Mouse (Mus musculus) brain, embryonic 18.5 days (tissue): ENCODE data around the gene Pex11b.
"Not testable (repeated sequence)": the region's sequence is repeated elsewhere in the genome, so short reads cannot be mapped to it uniquely, and the experiment has no call there.

ENCODE experiments used
- DNase-seq: peaks from one replicate; pipeline ENCODE4 v3.0.0-alpha.2; 2012; ENCODE audit warnings: low read depth, low spot score

Pex11b gene

DNA sequence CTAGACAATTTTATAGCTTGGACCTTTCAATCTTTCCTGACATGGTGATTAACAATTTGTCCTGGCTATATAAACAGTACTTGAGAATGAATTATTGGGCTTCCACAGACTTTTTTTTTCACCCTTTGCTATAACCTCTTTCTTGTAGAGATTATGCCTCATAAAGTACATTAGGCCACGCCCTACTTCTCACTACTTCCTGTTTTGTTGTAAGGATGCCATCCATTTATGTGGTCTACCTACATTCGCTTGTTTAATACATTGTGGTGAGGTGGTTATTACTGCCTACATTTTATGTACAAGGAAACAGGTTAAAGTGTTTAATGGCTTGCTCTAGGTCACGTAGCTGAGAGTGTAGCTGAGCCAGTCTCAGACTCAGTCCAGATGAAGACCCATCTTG is 40.0 kb downstream of the Pex11b start:
- no peak for DNase-seq

GRCm38 (mm10) chr3:96675690-96676089 is 40.5 kb downstream of the Pex11b start:
- DNase-seq, result no peak

GRCm38 (mm10) chr3:96678456-96678855 is 43.3 kb downstream of the Pex11b start:
- no peak for DNase-seq

- no peak for DNase-seq
These were observed 44.0 kb downstream of the Pex11b start for GRCm38 (mm10) chr3:96679159-96679674.

DNA sequence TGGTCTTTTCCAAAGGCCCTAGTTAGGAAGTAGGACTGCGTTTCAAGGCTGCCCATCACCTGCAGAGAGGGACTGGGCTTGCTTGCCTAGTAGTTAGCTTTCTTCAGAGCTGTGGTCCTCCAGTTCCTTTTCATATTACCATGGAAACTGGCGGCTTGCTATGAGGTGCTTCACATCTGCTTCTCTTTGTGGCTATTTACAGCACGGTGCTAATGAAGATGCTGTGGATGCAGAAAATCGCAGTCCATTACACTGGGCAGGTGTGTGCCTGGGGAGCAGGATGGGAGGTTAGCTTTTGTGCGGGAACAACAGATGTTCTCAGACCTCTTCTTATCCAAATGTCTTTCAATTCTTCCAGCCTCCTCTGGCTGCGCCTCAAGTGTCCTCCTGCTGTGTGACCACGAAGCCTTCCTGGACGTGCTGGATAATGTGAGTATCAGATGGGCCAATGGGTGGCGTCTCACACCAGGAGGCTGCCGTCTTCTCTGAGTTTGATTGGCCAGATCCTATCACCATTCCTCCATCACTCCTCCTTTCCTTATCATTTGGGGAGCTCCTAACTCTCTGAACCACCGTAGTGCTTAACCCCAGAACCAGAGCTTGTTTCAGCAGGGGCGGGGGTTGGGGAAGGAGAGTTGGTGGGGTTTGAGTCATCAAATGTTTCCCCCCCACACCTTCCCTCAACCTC is 45.2 kb downstream of the Pex11b start:
- DNase-seq, result no peak

DNA sequence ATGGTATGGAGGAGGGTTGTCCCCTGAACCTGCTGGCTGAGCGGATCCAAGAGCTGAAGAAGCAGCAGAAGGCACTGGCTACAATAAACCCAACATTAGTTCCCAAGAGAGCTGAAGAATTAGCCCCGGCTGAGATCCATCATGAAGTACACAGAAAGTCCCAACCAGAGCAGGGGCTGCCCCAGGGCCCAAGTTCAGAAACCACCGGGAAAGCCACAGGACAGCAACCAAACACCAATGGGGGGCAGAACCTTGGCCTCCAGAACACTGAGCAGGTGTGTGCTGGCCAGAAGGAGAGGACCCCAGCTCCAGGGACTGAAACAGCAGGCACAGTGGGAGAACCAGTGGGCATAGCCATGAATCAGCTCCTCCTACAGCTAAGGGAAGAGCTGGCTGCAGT is 48.3 kb downstream of the Pex11b start:
- no peak for DNase-seq

DNA sequence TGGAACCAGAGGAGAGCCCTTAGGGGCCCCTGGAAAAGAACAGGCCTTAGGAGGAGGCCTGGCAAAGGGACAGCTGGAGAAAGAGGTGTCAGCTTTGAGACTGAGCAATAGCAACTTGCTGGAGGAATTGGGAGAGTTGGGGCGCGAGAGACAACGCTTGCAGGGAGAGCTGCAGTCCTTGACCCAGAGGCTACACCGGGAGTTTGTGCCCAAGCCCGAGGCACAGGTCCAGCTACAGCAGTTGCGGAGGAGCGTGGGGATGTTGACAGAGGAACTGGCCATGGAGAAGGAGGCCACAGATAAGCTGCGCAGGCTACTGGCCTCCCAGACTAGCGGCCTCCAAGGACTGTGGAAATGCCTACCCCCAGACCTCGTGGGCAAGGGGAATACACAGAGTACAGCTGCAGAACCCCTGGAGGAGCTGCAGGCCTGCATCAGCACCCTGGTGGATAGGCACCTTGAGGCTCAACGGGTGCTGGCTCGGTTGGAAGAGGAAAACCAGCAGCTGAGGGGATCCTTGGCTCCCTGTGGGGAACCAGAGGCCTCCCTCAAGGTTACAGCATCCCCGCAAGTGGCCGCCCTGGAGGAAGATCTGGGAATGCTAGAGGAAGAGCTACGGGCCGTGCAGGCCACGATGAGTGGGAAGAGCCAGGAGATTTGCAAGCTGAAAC is 49.1 kb downstream of the Pex11b start:
- DNase-seq, result no peak

DNA sequence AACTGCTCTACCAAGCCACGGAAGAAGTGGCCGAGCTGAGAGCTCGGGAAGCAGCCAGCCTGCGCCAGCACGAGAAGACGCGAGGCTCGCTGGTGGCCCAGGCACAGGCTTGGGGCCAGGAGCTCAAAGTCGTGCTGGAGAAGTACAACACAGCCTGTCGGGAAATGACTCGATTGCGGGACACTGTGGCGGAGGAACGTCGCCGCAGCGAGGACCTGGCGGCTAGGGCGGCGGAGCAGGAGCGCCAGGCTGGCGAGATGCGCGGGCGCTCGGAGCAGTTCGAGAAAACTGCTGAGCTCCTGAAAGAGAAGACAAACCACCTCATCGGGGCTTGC is 49.6 kb downstream of the Pex11b start:
- no peak for DNase-seq

GRCm38 (mm10) chr3:96686057-96686456 is 50.9 kb downstream of the Pex11b start:
- not testable (repeated sequence) for DNase-seq

DNA sequence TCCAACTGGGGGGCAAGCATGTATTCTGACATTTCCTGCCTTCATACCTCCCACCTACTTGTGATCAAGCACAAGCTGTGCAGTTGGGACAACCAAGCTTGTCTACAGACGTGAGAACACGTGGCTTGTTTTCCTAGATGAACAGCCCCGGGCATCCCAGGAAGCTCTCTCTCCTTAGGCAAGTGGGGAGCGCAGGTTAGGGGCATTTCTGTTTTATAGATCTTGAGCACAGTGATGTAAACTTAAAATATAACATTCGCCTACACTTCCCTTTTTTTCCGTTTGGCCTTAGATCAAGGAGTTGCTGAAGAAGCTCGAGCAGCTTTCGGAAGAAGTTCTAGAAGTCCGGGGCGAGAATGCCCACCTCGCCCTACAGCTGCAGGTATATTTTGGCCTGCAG is 53.7 kb downstream of the Pex11b start:
- no peak for DNase-seq

- no peak for DNase-seq
These were observed 55.1 kb downstream of the Pex11b start for GRCm38 (mm10) chr3:96690298-96690697.

DNA sequence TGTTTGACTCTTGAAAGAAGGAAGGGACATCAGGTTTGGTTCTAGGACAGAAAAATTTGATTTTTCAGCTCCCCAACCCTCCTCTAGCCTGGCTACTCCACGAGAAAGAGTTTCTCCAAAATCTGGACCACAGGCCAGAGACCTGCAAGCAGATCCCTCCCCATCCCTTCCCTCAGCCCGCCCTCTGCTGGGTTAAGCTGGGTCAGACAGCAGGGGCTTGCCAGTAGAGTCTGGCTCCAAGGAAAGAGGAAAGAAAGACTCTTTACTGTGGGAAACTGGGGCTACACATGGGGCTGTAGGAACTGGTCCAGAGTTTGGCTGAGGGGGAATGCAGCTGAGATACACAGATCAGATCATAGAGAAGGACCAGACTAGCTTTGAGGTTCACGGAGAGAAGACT is 57.3 kb downstream of the Pex11b start:
- no peak for DNase-seq

- DNase-seq, result no peak
These were observed 58.4 kb downstream of the Pex11b start for GRCm38 (mm10) chr3:96693579-96693978.
